Mouse (Mus musculus) testis, postnatal 10 days (tissue): ENCODE results near the gene AC124108.1.
"Not testable (repeated sequence)": the region's sequence is repeated elsewhere in the genome, so short reads cannot be mapped to it uniquely, and the experiment has no call there.

Experiments used
- DNase-seq: peaks from one replicate; pipeline ENCODE4 v3.0.0; 2021; ENCODE audit warnings: low spot score

Gene AC124108.1

DNA sequence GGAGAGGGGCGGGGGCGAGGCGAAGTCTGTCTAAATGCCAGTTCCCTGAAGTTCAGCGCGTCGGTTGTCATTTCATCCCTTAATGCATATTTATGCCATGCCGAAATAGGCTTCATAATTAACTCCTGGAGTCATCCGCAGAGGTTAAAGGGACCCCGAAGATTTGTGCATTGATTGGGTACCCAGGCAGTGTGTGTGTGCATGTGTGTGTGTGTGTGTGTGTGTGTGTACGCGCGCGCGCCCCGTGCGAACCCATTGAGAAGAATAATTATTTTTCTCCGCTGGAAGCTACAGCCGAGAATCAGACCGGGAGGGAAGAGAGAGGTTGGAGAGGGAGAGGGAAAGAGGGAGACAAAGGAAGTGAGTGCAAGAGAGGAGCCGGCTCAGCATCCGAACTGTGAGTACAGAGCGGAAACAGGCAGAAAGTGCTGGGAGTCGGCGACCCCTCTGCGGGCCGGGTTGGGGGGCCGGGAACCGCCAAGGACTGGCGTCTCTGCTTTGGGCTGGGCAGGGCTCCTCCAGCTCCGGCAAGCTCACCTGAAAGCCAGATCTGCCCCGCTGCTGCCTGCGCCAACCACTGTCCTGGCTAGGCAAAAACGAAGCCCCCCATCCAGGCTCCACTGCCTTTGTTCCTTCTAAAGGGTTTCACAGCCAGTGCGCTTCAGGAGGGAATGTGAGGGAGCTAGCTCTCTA lies at the start of gene AC124108.1, which contains the start of gene Lemd1:
TSS of gene AC124108.1 (plus strand) at position 365 of the 693 bp plus-strand sequence.
TSS of gene Lemd1 (plus strand) at position 339 of the 693 bp plus-strand sequence.
- DNase-seq = no peak

DNA sequence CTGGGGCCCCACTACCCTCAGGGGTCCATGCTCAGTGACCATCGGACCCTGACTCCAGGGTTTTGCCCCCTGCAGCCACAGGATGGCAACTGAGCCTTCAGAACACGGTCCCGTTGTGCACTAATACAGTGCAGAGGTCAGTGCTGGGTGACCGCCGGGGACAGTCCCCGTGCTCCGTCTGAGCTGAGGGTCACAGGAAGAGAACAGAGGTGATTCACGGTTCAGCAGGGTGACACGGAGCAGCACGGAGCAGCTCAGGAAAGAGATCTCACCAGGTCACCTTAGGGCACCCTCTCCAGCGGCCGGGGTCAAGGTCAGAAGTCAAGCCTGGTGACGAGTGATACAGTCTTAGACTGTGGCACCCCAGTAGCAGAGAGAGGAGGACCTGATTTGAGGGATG lies 49.5 kb upstream of the AC124108.1 start:
- DNase-seq = no peak

DNA sequence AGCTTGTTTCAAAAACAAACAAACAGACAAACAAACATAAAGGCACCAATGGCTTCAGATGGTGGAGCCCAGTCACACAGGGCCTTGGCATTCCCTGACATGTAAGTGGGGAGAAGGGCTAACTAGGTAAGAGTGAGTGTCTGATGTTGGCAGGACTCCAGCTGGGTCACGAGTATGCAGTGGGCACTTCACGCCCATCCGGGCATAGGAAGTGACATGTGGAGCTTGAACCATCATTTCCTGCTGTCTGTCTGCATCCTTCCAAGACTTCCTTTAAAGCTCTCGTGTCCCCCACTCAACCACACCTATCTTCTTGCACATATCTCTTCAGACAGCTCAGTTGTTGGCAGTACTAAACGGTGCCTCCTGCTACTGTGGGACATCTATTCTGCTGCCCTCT lies 48.2 kb upstream of the AC124108.1 start:
- no peak for DNase-seq

DNA sequence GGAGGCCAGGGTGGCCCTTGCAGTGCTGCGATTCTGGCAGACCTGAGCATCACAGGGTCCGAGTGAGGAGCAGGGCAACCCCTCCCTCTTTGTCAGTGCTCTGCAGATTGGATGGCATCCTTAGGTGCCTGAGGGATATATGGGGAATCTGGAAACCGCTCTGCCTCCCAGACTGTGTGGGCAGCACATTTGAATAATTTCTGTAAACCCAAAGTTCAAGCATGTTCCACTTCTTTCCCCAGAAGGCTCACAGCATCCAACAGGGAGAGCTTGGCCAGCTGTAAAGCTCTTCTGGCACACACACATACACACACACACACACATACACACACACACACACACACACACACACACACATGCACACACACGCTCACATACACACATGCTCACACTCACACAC lies 47.5 kb upstream of the AC124108.1 start:
- DNase-seq = no peak

DNA sequence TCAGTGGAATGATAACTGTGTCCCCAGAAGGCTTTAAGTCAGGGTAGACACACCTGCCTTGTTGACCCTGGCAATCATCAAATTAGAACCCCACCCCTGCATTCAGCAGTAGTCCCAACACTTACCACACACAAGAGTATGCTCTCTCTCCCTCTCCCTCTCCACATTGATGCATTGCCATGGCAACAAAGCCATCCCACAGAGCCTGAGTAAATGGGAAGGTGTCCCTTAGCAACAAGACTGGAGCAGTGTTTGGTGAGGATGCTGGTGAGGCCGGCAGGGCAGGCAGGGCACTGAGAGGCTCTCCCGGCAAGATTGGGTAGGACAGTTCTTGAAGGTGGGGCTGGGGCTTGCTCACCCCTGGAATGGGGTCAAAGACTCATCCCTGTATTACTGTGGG lies 47.0 kb upstream of the AC124108.1 start:
- DNase-seq = no peak

DNA sequence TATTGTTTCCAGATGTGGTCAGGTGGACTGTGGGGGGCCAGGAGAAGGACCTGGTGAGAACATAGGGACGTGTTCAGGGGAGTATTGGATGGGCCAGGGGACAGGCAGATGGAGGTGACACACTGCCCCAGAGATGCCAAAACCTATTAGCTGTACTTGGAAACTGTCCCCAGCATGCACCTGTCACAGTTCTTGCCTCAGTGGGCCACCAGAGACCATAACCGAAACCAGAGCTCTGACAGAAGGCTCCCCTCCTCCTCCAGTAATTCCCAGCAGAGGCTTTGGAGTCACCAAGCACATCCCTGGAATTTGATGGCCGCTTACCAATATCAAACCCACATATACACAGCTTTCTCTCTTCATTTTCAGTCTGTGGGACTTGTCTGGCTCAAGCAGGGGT lies 46.4 kb upstream of the AC124108.1 start:
- no peak for DNase-seq

DNA sequence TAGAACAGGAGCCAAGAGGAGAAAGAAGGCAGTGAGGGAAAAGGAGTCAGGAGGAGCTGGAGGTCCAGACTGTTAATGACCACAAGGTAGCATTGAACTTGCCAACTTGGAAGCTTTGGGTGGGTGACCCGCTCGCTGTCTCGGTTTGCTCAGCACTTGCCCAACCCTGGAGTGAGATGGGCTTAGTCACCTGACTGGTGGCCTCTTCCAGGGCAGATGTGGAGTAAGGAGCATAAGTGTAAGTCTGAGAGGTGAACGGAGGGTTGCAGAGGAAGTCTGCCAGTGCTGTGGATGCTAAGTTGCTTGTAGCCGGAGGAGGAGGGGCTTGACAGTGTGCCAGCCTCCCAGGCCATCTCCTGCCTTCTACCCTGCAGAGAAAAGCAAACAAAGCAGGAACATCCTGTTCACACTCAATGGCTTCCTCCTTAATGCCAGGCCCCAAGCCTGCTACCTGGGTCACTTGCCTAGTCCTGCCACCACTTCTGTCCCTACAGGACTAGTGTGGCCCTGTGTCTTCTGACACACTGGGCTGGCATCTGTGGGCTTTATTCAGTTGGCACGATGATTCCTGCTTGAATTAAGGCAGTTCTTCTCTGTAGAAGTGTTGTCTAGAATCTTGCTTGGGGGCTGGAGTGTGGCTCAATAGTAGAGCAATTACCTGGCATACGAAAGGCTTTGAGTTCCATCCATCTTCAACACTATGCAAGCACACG lies 45.1 kb upstream of the AC124108.1 start:
- no peak for DNase-seq

DNA sequence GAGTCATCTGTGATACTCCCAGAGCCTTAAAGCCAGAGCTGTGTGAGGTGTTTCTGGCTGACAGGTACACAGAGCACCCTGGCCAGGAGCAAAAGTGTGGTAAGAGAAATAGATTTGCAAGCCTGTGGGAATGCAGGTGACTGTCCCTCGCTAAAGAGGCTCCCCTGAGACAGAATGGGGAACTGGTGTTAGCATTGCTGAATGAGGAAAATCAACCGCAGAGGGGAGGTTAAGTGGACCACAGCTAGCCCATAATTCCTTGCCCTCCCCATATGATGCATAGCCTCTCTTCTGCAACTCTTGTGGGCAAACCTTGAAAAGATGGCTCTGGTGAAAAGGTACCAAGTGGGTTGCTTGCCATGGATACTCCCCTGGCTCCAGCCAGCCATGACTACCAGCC lies 41.8 kb upstream of the AC124108.1 start:
- no peak for DNase-seq

DNA sequence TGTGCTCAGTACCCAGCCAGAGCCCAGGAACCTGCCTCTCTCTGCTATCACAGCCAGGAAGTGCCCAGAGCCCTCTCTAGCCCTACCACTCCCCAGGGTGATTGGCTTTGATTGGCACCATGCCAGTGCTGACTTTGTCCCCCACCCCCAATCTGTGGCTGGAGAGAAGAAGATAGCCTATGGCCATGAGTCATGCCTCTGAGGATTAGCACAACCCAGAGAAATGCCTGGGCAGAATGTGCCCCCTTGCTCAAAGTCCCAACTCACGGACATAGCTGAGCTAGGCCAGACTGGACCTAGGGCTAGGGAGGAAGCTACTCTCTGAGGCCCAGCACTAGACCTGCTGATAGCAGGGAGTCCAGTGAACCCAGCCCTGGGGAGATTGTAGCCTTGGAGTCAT lies 41.1 kb upstream of the AC124108.1 start:
- DNase-seq = no peak

DNA sequence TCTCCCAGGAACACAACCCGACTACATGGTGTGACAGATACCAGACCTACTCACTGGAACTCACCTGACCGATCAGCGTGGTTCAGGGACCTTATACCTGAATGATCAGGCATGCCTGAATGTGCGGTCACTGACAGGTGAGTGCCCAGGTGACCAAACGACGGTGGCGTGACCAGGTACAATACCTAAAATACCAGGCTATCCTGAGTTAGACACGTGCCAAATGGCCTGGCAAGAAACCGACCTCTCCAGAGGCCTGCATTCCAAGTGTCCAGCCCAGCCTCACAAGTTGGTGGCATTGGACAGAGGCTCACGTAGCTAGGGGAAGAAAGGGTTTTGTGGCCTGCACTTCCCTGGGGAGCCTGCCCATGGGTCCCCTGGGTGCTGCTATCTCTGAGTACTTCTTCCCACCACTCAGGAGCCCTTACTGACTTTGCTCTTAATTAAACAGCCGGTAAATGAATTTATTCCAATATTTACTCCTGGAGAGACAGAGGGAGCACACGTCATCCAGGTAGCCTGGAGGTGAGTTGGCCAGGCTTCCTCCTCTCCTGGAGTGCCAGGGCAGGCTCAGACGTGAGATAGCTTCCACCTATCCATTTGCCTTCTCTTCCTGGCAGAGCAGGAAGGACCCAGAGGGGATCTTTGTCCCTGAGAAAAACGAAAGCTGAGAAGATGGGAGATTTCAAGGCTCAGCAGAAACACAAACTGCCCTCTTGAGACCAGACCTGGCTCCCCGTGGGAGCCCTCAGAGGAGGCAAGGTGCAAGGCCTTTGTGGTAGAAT lies 40.2 kb upstream of the AC124108.1 start:
- DNase-seq = no peak

DNA sequence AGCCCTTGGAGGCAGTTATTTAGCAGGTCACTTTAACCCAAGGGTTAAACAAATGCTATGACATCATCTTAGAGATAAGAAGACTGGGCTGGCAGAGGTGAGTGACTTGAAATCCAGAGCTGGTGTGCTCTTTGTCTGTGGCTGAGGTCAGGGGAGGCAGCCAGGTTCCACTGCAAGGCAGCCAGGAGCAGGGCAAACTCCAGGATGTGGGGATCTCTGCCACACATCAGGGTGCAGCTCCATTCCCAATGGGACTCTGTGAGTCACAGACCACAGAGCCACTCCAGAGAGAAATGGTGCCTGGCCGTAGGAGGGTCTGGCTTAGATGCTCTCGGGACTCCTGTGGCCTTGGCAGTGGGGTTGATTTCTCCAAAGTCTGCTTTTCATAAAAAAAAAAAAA lies 39.3 kb upstream of the AC124108.1 start:
- no peak for DNase-seq

DNA sequence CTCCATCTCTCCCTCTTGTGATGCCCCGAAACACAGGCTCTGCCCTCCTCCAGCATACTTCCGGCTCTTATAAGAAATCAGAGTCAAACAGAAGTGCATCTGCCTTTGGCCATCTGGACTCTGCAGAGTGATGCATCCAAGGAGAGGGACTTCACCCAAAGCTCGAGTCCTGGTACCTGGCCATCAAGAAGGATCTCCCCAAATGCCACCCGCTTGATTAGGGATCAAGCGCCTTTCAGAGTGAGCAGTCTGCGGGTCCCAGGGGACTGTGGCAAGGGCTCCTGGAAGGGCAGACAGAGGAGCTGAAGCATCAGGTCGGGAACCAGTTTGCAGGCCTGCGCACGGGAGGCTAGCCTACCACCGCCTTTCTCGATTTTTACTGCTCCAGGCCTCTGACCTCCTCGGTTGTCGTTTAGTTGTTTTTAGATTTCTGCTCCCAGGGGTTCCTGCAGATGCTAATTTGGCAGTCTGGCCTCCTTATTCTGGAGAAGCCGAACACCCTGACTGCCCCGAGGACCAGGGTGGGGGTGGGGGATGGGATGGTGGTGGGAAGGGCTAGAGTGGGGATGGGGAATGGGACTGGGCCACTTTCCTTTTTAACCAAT lies 38.1 kb upstream of the AC124108.1 start:
- no peak for DNase-seq

DNA sequence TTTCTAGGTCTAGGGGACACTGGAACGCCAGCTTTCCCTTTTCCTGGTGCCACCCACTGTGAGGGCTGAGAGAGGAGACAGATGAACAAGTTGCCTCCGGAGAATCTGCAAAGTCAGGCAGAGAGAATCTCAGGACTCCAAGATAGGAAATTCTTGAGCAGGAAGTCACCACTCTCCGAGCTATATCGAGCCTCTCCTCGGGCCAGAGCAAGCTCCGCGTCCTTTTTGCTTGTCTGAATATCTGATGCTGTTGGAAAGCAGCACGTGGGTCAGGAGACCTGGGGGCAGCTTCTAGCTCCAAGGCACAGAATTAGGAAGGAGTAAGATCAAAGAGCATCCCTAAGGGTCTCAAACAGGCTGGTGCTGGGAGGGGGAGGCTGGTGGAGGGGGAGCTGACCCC lies 37.6 kb upstream of the AC124108.1 start:
- DNase-seq = no peak

DNA sequence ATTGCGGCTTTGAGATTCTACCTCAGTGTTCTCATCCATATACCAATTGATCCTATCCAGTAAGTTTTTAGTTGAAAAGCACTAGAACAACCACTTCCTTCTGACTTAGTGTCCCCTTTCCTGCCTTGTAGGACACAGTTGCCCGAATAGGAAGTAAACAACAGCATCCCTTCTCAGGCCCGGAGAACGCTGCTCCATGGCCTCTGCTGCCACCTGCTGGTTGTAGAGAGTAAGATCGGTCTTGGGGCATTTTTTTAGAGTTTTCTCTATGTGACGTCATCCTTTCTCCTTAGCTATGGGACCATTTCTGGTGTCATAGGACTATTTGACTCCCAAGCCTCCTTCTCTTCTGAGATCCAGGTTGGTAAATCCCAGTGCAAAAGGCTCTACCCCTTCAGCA lies 35.5 kb upstream of the AC124108.1 start:
- peak; percentile 89 for DNase-seq

DNA sequence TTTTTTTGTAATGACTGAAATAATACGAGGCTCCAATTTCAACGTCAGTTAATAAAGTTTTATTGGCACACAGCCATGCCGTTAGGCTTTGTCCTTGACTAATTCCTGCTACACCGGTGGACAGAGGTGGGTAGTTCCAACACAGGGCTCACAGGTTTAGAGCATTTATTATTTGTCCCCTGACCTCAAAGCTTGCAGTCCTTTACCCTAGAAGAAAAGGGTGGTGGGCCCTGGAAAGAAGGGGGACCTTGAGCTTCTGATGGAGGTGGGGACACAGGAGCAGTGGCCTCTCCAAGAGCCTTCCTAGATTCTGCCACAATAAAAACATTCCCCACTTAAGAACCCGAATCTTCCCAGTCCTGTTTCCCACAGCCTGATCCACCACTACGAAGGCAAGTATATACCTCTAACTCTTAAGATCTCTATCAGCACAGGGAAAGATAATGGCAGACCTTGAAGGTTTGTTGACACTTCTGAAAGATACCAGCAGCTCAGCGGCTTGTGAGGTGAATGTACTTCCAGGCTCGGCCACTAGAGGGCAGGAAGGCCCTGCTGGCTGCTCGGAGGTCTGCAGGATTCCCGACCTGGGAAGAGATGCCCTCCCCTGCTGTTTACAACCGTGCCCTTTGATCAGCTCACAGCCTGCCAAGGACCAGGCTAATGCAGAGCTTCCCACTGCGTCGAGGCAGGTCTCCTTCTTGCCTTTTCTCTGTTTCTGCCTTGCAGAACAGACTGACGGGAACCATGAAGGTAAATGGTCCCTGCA lies 34.1 kb upstream of the AC124108.1 start:
- DNase-seq = peak; percentile 96

DNA sequence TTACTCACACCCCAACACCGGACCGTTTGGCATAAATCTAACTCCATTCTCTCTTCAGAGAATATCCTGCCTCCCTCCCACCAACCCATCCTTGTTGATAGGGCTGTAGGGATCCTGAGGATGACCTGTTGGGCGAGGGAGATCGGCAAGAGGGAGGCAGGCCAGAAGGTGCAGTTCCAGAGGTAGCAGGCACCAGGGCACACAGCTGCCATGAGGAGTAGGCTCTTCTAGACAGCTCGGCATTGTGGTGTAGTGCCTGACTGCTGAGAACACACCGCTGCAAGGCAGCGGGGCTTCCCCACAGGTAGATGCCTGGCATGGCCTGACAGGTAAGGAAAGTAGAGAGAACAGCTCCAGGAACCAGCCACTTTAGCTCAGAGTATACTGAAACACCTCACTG lies 33.4 kb upstream of the AC124108.1 start:
- DNase-seq = no peak

DNA sequence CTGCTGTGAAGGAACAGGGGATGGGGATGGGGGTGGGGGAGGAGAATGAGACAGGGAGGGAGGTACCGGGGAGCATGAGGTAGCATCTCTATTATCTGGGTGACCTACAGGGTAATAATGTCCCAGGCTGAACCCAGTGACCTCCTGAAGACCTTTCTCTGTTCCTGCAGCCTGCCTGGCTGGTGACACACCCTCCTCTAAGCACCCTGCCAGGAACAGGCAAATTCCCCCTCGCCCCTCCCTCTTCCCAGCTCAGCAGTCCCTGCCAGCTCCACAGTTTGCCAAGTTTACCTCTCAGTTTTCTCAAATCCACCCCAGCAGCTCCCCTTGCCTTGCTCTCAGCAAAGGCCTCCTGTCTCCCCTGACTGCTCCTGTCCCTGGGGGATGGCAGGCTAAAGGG lies 32.5 kb upstream of the AC124108.1 start:
- DNase-seq = no peak

DNA sequence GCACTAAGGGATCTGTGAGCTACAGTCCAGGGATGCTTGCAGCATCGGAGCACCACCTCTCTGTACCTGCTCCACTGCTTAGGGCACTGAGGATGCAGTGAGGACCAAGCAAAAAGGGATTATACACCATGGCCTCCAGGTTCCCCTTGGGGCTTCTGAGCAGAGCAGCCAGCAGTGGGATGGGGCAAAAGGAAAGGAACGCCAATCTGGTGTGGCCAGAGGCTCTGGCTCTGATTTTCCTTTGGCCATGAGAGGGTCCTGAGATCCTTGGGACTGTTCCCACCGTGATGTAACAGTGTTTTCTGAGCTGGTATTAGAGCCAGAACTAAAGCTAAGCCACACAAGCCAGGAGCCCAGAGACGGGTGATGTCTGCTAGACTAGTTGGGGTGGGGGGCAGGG lies 31.6 kb upstream of the AC124108.1 start:
- no peak for DNase-seq

DNA sequence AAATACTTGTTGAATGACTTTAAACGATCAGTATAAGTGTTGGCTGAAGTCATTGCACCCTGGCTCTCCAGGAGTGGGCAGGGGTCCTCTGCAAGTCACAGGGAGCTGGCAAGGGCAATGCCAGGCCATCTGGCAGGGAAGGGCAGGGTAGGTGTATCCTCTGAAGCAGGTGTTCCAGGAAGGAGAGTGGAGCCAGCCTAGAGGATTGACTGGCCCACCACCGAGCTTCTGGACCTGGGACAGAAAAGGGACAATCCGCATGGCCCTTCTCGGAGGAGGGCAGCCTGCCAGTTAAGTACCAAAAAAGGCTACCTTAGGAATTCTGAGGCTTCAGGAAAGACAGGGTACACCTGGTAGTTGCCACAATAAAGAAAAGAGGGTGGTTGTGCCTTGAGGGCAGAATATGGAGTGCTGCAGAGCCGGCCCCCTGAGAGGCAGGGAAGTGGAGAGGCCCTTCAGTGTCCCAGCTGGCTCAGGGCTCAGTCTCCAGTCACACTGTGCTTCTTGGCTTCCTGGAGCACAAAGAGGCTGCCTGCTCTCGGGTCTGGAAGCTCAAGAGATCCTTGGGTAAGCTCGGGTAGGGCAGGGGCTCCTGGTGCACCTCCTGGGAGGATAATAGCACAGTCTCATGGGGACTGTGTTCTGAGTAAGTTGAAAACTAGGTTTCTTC lies 29.9 kb upstream of the AC124108.1 start:
- DNase-seq = no peak

DNA sequence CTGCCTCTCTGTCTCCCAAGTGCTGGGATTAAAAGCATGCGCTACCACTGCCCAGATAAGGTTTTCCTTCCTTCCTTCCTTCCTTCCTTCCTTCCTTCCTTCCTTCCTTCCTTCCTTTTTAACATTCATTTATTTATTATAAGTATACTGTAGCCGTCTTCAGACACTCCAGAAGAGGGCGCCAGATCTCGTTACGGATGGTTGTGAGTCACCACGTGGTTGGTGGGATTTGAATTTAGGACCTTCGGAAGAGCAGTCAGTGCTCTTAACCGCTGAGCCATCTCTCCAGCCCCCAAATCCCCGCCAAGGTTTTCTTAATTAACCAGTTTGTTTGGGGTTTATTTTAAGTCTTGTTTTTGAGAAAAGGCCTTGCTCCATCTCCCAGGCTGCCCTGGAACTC lies 28.6 kb upstream of the AC124108.1 start:
- DNase-seq = not testable (repeated sequence)
